Mouse (Mus musculus): ENCODE measurements around the gene Gkap1. TPM values are rescaled to one million over a fixed set of nuclear protein-coding genes. Genes with fewer than 3 reads are reported as not detected.
A peak's percentile ranks its signal among the peaks of the same experiment; 100 is the strongest.

The Gkap1 gene
- polyA plus RNA-seq, 1 experiment from 2014 or later: 19.2 TPM

- Histone ChIP-seq H3K9me3 (ENCODE audit: low read depth, low read length) (no peaks in the 10 kb centered on the region), H3K4me2 (no peak overlapping the region), H3K9ac (no peak overlapping the region), H3K27ac (ENCODE audit: low read depth) (no peak overlapping the region), H3K27me3 (ENCODE audit: insufficient read depth, low read length) (no peaks in the 10 kb centered on the region), H3K36me3 (ENCODE audit: insufficient read depth) (no peaks in the 10 kb centered on the region), H3K4me1 (ENCODE audit: insufficient read depth) (no peaks in the 10 kb centered on the region), H3K4me3 (ENCODE audit: low read depth, low read length) (no peak overlapping the region)
- TF ChIP-seq CTCF (IDR thresholded peaks at IDR 0.05; ENCODE audit: low read depth): peak; percentile 60
- DNase-seq: peak; percentile 44
- WGBS: 42% methylated on average over 5 of the region's 5 CpGs
- no peak for ATAC-seq (ENCODE audit: insufficient read depth)
These were observed 42.9 kb downstream of the Gkap1 start for GRCm38 (mm10) chr13:58232611-58233010.

- DNase-seq: no peak
- no peaks in the 10 kb centered on the region for H3K36me3 ChIP-seq (ENCODE audit: insufficient read depth)
- WGBS: 84% methylated on average over 8 of the region's 8 CpGs
- H3K27me3 ChIP-seq (ENCODE audit: insufficient read depth, low read length): no peaks in the 10 kb centered on the region
- no peak overlapping the region for H3K4me3 ChIP-seq (ENCODE audit: low read depth, low read length)
- no peak overlapping the region for H3K9ac ChIP-seq
- no peaks in the 10 kb centered on the region; the same call in 1 of the 2 replicates for H3K9me3 ChIP-seq (ENCODE audit: low read depth, low read length)
- no peak overlapping the region for H3K4me2 ChIP-seq
- ATAC-seq (ENCODE audit: insufficient read depth): no peak
- no peak for TF ChIP-seq CTCF (IDR thresholded peaks at IDR 0.05; ENCODE audit: low read depth)
- no peak overlapping the region for H3K27ac ChIP-seq (ENCODE audit: low read depth)
- H3K4me1 ChIP-seq (ENCODE audit: insufficient read depth): no peaks in the 10 kb centered on the region
These were observed 43.4 kb downstream of the Gkap1 start for GRCm38 (mm10) chr13:58232070-58232469.

- Histone ChIP-seq H3K27me3 (ENCODE audit: insufficient read depth, low read length) (no peaks in the 10 kb centered on the region), H3K4me2 (no peak overlapping the region), H3K27ac (ENCODE audit: low read depth) (no peak overlapping the region), H3K4me1 (ENCODE audit: insufficient read depth) (no peaks in the 10 kb centered on the region), H3K9me3 (ENCODE audit: low read depth, low read length) (no peaks in the 10 kb centered on the region; the same call in 1 of the 2 replicates), H3K36me3 (ENCODE audit: insufficient read depth) (no peaks in the 10 kb centered on the region), H3K4me3 (ENCODE audit: low read depth, low read length) (no peak overlapping the region), H3K9ac (no peak overlapping the region)
- DNase-seq (no peak), ATAC-seq (ENCODE audit: insufficient read depth) (no peak)
- no peak for TF ChIP-seq CTCF (IDR thresholded peaks at IDR 0.05; ENCODE audit: low read depth)
- WGBS: 67% methylated on average over 2 of the region's 2 CpGs
These were observed 46.9 kb downstream of the Gkap1 start for GRCm38 (mm10) chr13:58228624-58229023.

GRCm38 (mm10) chr13:58225694-58226093 is 49.8 kb downstream of the Gkap1 start:
- H3K4me2 ChIP-seq: no peak overlapping the region
- no peak for ATAC-seq (ENCODE audit: insufficient read depth)
- no peak overlapping the region for H3K9ac ChIP-seq
- TF ChIP-seq CTCF (IDR thresholded peaks at IDR 0.05; ENCODE audit: low read depth): no peak
- H3K27ac ChIP-seq (ENCODE audit: low read depth): no peak overlapping the region
- H3K4me1 ChIP-seq (ENCODE audit: insufficient read depth): no peaks in the 10 kb centered on the region
- no peaks in the 10 kb centered on the region; the same call in 1 of the 2 replicates for H3K9me3 ChIP-seq (ENCODE audit: low read depth, low read length)
- no peak for DNase-seq
- 74% methylated on average over 8 of the region's 8 CpGs for WGBS
- H3K4me3 ChIP-seq (ENCODE audit: low read depth, low read length): no peak overlapping the region
- H3K36me3 ChIP-seq (ENCODE audit: insufficient read depth): no peaks in the 10 kb centered on the region
- no peaks in the 10 kb centered on the region for H3K27me3 ChIP-seq (ENCODE audit: insufficient read depth, low read length)

- no peak for TF ChIP-seq CTCF (IDR thresholded peaks at IDR 0.05; ENCODE audit: low read depth)
These were observed 55.3 kb downstream of the Gkap1 start for GRCm38 (mm10) chr13:58220206-58220605.

GRCm38 (mm10) chr13:58217536-58217935 is 58.0 kb downstream of the Gkap1 start:
- Histone ChIP-seq H3K4me1 (ENCODE audit: insufficient read depth) (peaks cover 9% of the 10 kb centered on the region), H3K9ac (no peak overlapping the region), H3K36me3 (ENCODE audit: insufficient read depth) (0 out of 2 replicates have a peak, but pooled peaks cover 4% of the 10 kb centered on the region), H3K4me3 (ENCODE audit: low read depth, low read length) (no peak overlapping the region), H3K9me3 (ENCODE audit: low read depth, low read length) (no peaks in the 10 kb centered on the region), H3K27me3 (ENCODE audit: insufficient read depth, low read length) (no peaks in the 10 kb centered on the region), H3K4me2 (no peak overlapping the region), H3K27ac (ENCODE audit: low read depth) (no peak overlapping the region)
- WGBS: 85% methylated on average over 2 of the region's 2 CpGs
- ATAC-seq (ENCODE audit: insufficient read depth) (no peak), DNase-seq (no peak)
- no peak for TF ChIP-seq CTCF (IDR thresholded peaks at IDR 0.05; ENCODE audit: low read depth)

More at GRCm38 (mm10) chr13:58220206-58220605, 55.3 kb downstream of the Gkap1 start:
- H3K9ac ChIP-seq: no peak overlapping the region
- WGBS: 64% methylated on average over 3 of the region's 3 CpGs
- H3K4me2 ChIP-seq: no peak overlapping the region
- no peaks in the 10 kb centered on the region for H3K9me3 ChIP-seq (ENCODE audit: low read depth, low read length)
- H3K4me3 ChIP-seq (ENCODE audit: low read depth, low read length): no peak overlapping the region
- DNase-seq: peak; percentile 37
- H3K27ac ChIP-seq (ENCODE audit: low read depth): no peak overlapping the region
- H3K36me3 ChIP-seq (ENCODE audit: insufficient read depth): no peaks in the 10 kb centered on the region
- H3K27me3 ChIP-seq (ENCODE audit: insufficient read depth, low read length): no peaks in the 10 kb centered on the region
- ATAC-seq (ENCODE audit: insufficient read depth): no peak
- H3K4me1 ChIP-seq (ENCODE audit: insufficient read depth): peaks cover 3% of the 10 kb centered on the region; the same call in 1 of the 2 replicates

- WGBS: 72% methylated on average over 9 of the region's 9 CpGs
- TF ChIP-seq CTCF (IDR thresholded peaks at IDR 0.05; ENCODE audit: low read depth): no peak
These were observed 59.1 kb downstream of the Gkap1 start for GRCm38 (mm10) chr13:58216395-58216794.

More at GRCm38 (mm10) chr13:58216395-58216794, 59.1 kb downstream of the Gkap1 start:
- peak overlapping the region; percentile 93 for H3K4me2 ChIP-seq
- H3K36me3 ChIP-seq (ENCODE audit: insufficient read depth): 0 out of 2 replicates have a peak, but pooled peaks cover 4% of the 10 kb centered on the region
- H3K4me1 ChIP-seq (ENCODE audit: insufficient read depth): peaks cover 9% of the 10 kb centered on the region
- H3K27ac ChIP-seq (ENCODE audit: low read depth): peak overlapping the region; percentile 88; the same call in 1 of the 2 replicates
- H3K9ac ChIP-seq: peak overlapping the region; percentile 96
- H3K27me3 ChIP-seq (ENCODE audit: insufficient read depth, low read length): no peaks in the 10 kb centered on the region
- DNase-seq (no peak), ATAC-seq (ENCODE audit: insufficient read depth) (no peak)
- H3K9me3 ChIP-seq (ENCODE audit: low read depth, low read length): no peaks in the 10 kb centered on the region
- peak overlapping the region; percentile 99 for H3K4me3 ChIP-seq (ENCODE audit: low read depth, low read length)

Data from lung, embryonic 14.5 days (tissue).